Mouse (Mus musculus) kidney, adult 2 months (tissue): ENCODE results near the gene Mrps34.

Experiments
- CTCF ChIP-seq: fragments of 200-500 bp; conservative IDR thresholded peaks from 2 replicates; pipeline ENCODE4 v1.5.1; 2011; ENCODE audit warnings: low read depth, mild to moderate bottlenecking, control low read depth, low read length, moderate library complexity, mixed read lengths; ENCODE audit not compliant: insufficient read depth, insufficient read length
- POLR2A ChIP-seq: fragments of 200-500 bp; IDR thresholded peaks from one replicate; pipeline ENCODE4 v1.6.1; 2011; ENCODE audit warnings: low read depth, low read length, control low read depth

- no peak for TF ChIP-seq POLR2A
- no peak for TF ChIP-seq CTCF
Observed at GRCm38 (mm10) chr17:24894061-24894994, 588 bp upstream of the Mrps34 start.
